Mouse (Mus musculus) kidney, adult 2 months (tissue): ENCODE data around the gene Bcdin3d. TPM values are rescaled to one million over a fixed set of nuclear protein-coding genes. Genes with fewer than 3 reads are reported as not detected.

ENCODE experiments used
- DNase-seq: peaks from one replicate; pipeline ENCODE4 v3.0.0; 2021
- H3K27ac ChIP-seq: fragments of 200-500 bp; 2 replicates; pipeline ENCODE4 v1.5.1; 2012; ENCODE audit warnings: low read depth, low read length, control low read depth, inconsistent platforms; ENCODE audit not compliant: insufficient read depth
- H3K27me3 ChIP-seq: fragments of 200-500 bp; replicated peaks from 2 replicates; pipeline ENCODE4 v1.6.1; 2012; ENCODE audit warnings: mild to moderate bottlenecking, moderate library complexity, low read length, inconsistent platforms; ENCODE audit not compliant: control insufficient read depth, insufficient read depth
- H3K36me3 ChIP-seq: fragments of 200-500 bp; 2 replicates; pipeline ENCODE4 v1.6.1; 2012; ENCODE audit warnings: mild to moderate bottlenecking, moderate library complexity, low read length, inconsistent platforms; ENCODE audit not compliant: control insufficient read depth, insufficient read depth
- H3K4me1 ChIP-seq: fragments of 200-500 bp; 2 replicates; pipeline ENCODE4 v1.6.1; 2011; ENCODE audit warnings: low read length; ENCODE audit not compliant: control insufficient read depth, insufficient read depth
- H3K4me3 ChIP-seq: fragments of 200-500 bp; 2 replicates; pipeline ENCODE4 v1.5.1; 2011; ENCODE audit warnings: mild to moderate bottlenecking, low read depth, low read length, control low read depth; ENCODE audit not compliant: insufficient read depth
- CTCF ChIP-seq: fragments of 200-500 bp; conservative IDR thresholded peaks from 2 replicates; pipeline ENCODE4 v1.5.1; 2011; ENCODE audit warnings: low read depth, mild to moderate bottlenecking, control low read depth, low read length, moderate library complexity, mixed read lengths; ENCODE audit not compliant: insufficient read depth, insufficient read length
- POLR2A ChIP-seq: fragments of 200-500 bp; IDR thresholded peaks from one replicate; pipeline ENCODE4 v1.6.1; 2011; ENCODE audit warnings: low read depth, low read length, control low read depth
- WGBS: fragments of 180-500 bp; shearing (Covaris S2); methylation state at CpG from one replicate; pipeline ENCODE4 v1.1.7; 2018; 5-methylcytosine and 5-hydroxymethylcytosine counted together
- polyA plus RNA-seq: library from polyadenylated mRNA; depleted of rRNA; stranded (reverse); fragments of >200 nt; gene quantifications from 2 replicates; pipeline ENCODE4 v1.2.3, GENCODE M21; 2012

Bcdin3d gene
- polyA plus RNA-seq, 1 experiment: 7.0 TPM

DNA sequence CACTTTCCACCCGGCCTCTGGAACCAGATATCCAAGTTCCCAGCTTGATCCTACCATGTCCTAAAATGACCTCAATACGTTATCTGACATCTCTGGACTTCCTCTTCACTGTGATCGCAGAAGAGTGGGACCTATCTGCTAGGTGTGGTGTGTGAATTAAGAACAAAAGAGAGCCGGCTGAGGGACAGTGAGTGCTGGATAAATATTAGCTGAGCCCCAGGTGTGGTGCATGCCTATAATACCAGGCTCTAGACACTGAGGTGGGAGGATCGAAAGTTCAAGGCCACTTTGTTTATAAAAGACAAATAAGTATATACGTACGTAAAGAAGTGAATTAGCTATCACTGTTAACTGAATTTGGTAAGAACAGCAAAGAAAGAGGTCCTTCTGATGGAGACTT is 35.3 kb upstream of the Bcdin3d start:
- TF ChIP-seq CTCF (no peak), POLR2A (no peak)
- no peak for DNase-seq

DNA sequence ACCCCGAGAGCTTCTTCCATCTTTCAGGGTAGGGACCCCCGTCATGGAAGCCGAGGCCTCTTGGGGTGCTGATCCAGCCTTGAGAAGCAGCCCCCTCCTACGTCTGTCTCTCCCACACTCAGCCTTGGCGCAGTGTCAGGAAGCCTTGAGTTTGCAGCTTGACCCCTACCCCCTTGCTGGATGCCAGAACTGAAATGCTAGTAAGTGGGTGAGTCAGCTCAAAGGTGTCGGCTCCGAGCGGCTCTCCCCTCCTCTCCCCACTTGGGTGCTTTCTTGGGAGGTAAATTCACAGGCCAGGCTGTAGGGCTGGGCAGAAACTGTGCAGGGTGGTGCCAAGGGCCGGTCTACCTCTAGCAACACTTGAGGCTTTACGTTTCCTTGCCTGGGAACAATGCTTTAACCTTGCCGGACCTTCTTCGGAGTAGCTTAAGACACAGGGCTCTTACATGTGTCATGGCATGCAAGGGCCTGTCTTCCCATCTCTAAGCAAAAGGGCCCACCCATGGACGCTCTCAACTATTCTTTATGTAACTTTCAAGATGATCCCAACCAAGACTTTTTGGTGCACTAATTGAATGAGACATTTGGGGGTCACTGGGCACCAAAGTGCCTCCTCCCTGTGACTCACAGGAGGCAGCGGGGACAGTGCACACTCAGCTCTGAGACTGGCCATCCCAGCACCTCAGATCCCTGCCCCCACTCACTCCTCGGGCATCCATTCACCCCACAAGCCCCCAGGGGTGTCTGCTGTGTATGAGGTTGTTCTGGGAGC is 31.0 kb upstream of the Bcdin3d start:
- Histone ChIP-seq H3K27me3 (no peaks in the 10 kb centered on the region), H3K4me3 (no peak overlapping the region), H3K4me1 (peaks cover 6% of the 10 kb centered on the region; the same call in 1 of the 2 replicates), H3K36me3 (no peaks in the 10 kb centered on the region), H3K27ac (no peak overlapping the region)
- TF ChIP-seq POLR2A (no peak), CTCF (no peak)
- WGBS: 61% methylated on average over 15 of the region's 15 CpGs
- DNase-seq: no peak

More for the DNA sequence above, 35.3 kb upstream of the Bcdin3d start:
- no peak overlapping the region for H3K4me3 ChIP-seq
- no peaks in the 10 kb centered on the region for H3K36me3 ChIP-seq
- 0 out of 2 replicates have a peak, but pooled peaks cover 3% of the 10 kb centered on the region for H3K4me1 ChIP-seq
- H3K27me3 ChIP-seq: no peaks in the 10 kb centered on the region
- 76% methylated on average over 7 of the region's 7 CpGs for WGBS
- no peak overlapping the region for H3K27ac ChIP-seq

DNA sequence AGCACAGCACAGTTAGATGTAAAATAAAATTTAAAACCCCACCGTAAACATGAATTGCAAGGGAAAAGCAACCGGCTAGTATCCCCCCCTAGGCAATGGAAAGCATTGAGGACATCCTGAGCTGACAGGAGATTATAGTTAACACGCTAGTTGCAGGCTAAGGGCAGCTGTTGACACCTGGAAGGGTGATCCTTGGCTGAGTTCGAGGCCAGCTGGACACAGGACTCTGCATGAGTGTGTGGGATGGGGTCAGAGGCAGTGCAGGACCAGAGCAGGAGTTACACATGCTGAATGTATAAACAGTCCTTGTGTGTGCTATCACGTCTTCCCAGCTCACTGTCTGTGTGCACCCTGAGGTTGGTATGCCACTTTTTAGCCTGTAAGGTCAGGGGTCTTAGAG is 28.7 kb upstream of the Bcdin3d start:
- no peak for DNase-seq
- no peak overlapping the region for H3K27ac ChIP-seq
- no peaks in the 10 kb centered on the region for H3K36me3 ChIP-seq
- no peaks in the 10 kb centered on the region for H3K27me3 ChIP-seq
- WGBS: 74% methylated on average over 5 of the region's 5 CpGs
- H3K4me1 ChIP-seq: peaks cover 9% of the 10 kb centered on the region; the same call in 1 of the 2 replicates
- TF ChIP-seq POLR2A (no peak), CTCF (no peak)
- no peak overlapping the region for H3K4me3 ChIP-seq

DNA sequence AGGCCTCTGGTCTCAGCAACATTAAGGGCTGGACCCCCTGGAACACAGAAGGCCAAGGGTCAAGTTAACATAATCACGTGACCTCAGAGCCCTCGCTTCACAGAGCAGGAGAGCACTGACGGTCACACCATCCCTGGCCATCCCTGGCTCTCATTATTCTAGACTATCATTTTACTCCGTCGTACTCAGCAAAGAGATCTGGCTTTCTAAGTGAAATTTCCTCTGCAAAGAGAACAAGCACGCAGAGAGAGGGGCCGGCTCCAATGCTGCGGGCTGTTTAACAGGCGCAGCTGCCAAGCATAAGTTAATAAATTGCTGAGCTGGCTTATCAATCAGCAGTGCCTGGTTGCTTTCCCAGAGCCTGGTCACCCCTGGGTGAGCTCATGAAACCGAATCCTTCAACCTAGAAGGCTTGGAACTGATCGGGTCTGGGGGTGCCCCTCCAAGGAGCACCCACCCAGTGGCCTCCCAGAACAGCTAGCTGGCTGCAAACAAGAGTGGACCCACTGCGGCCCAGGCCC is 27.8 kb upstream of the Bcdin3d start:
- DNase-seq: peak; percentile 69
- no peaks in the 10 kb centered on the region for H3K36me3 ChIP-seq
- WGBS: 28% methylated on average over 12 of the region's 12 CpGs
- TF ChIP-seq POLR2A (no peak), CTCF (no peak)
- peak overlapping the region; percentile 22; the same call in 1 of the 2 replicates for H3K27ac ChIP-seq
- peaks cover 12% of the 10 kb centered on the region; the same call in 1 of the 2 replicates for H3K4me1 ChIP-seq
- no peaks in the 10 kb centered on the region for H3K27me3 ChIP-seq
- H3K4me3 ChIP-seq: no peak overlapping the region

DNA sequence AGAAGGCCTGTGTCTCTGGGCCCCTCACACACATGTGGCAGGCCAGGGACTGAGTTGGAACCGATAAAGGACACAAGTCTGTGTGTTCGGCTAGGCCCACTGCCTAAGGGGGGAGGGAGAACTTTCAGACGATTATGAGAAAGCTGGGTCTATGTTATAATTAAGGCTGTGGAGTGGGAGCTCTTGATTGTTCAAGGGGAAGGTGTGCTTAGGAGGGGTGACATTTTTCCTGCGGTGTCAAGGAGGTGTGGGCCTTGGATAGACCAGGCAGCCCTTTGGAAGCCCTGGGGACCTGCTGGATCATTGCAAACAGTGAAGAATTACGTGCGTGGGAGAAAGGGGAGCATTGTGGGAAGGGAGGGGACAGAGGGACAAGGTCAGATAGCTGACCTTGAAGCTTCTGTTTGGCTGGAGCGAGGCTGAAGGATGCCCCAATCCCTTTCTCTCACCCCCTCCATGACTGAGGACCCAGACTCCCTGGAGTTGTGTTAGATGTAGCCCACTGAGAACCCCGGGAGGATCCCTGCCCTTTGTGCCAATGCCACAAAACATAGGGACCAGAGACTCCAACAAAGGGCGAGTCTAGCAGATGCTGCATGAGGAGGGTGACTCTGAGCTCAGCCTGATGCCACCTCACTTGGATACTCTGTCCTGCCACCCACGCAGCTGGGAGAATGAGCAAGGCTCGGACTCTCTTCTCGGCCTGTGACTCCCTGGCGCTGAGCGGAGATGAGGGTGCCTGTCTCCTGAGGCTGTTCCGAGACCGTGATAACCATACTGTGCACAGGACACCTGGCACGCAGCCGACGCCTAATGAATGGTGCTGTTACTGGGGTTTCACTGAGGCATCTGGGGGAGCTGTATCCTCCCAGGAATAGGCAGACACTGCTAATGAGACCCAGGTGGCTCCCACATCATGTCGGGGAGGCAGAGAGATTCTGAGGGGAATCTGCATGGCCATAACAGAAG is 27.0 kb upstream of the Bcdin3d start:
- Histone ChIP-seq H3K4me3 (no peak overlapping the region), H3K4me1 (peaks cover 12% of the 10 kb centered on the region; the same call in 1 of the 2 replicates), H3K27me3 (no peaks in the 10 kb centered on the region), H3K27ac (peak overlapping the region; percentile 17; the same call in 1 of the 2 replicates), H3K36me3 (no peaks in the 10 kb centered on the region)
- 58% methylated on average over 20 of the region's 20 CpGs for WGBS
- TF ChIP-seq POLR2A (no peak), CTCF (no peak)
- peak; percentile 11 for DNase-seq

DNA sequence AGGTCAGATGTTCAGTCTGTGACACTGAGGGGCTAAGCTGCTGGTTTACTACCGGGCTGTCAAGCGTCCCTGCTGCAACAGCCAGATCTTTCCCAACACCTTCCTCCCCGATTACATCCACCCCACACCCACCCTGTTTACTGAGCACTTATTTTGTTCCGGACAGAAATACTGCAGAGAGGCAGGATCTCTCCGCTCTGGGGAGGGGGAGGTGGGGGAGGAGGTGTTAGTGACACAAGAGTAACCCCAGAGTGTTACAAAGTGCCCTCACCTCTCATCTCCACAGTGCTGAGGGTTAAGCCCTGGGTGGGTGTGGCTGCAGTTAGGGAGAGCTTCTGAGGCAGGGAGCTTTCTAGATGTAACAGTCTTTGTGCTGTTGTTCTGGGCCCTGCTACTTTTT is 25.8 kb upstream of the Bcdin3d start:
- WGBS: 39% methylated on average over 5 of the region's 5 CpGs
- no peaks in the 10 kb centered on the region for H3K36me3 ChIP-seq
- no peaks in the 10 kb centered on the region for H3K27me3 ChIP-seq
- H3K27ac ChIP-seq: no peak overlapping the region
- no peak overlapping the region for H3K4me3 ChIP-seq
- peaks cover 12% of the 10 kb centered on the region; the same call in 1 of the 2 replicates for H3K4me1 ChIP-seq
- no peak for DNase-seq
- TF ChIP-seq CTCF: no peak
- TF ChIP-seq POLR2A: no peak
